Mouse (Mus musculus): ENCODE measurements at regions not wholly inside any gene's neighbourhood (a gene's known extent, or its start where the extent isn't known, plus 50 kb on each side); places are given as distances from the start of the nearest gene placed in this dataset.

GRCm38 (mm10) chr12:50698613-50699442 lies 49.9 kb upstream of the Prkd1 start:
- DNase-seq (ENCODE audit: low read depth): no peak

Measured in c-Kit-positive CD71-positive TER-119-negative erythroid progenitor cells, embryonic 14.5 days (primary cell).